Mouse (Mus musculus) C2C12 (cell line): ENCODE measurements around the gene 1700003E16Rik.
A peak's percentile ranks its signal among the peaks of the same experiment; 100 is the strongest.

ENCODE experiments used
- CEBPB ChIP-seq: IDR thresholded peaks from one replicate; pipeline ENCODE4 v1.6.1; 2011; ENCODE audit warnings: low read depth, mild to moderate bottlenecking, control low read depth, moderate library complexity
- CTCF ChIP-seq: IDR thresholded peaks from one replicate; pipeline ENCODE4 v1.5.1; 2011; ENCODE audit not compliant: control insufficient read depth, insufficient read depth, insufficient read length
- FOSL1 ChIP-seq: IDR thresholded peaks from one replicate; pipeline ENCODE4 v1.8.0; 2011; ENCODE audit warnings: mild to moderate bottlenecking, low read length; ENCODE audit not compliant: poor library complexity, insufficient read depth, severe bottlenecking
- MAX ChIP-seq: IDR thresholded peaks from one replicate; pipeline ENCODE4 v1.6.1; 2011; ENCODE audit warnings: mild to moderate bottlenecking, control low read depth
- MYOD1 ChIP-seq: IDR thresholded peaks from one replicate; pipeline ENCODE4 v1.6.1; 2011; ENCODE audit warnings: low read depth; ENCODE audit not compliant: control insufficient read depth, insufficient read length
- MYOG ChIP-seq: IDR thresholded peaks from one replicate; pipeline ENCODE4 v1.6.1; 2011; ENCODE audit not compliant: control insufficient read depth, insufficient read length; ENCODE audit errors: extremely low read depth
- USF1 ChIP-seq: IDR thresholded peaks from one replicate; pipeline ENCODE4 v1.6.1; 2011; ENCODE audit warnings: low read depth, mild to moderate bottlenecking, control low read depth, moderate library complexity

- TF ChIP-seq USF1 (no peak), CTCF (peak; percentile 67), FOSL1 (no peak), MYOG (no peak), MYOD1 (no peak), MAX (no peak), CEBPB (no peak)
Observed at GRCm38 (mm10) chr6:83162701-83163100, 6.5 kb downstream of the 1700003E16Rik start.
